Mouse (Mus musculus): ENCODE data around the gene Cdh6.

- no peak for TF ChIP-seq CTCF (IDR thresholded peaks at IDR 0.05; ENCODE audit: control insufficient read depth, insufficient read depth, low read length)
- TF ChIP-seq POLR2A (IDR thresholded peaks at IDR 0.05; ENCODE audit: borderline replicate concordance, control insufficient read depth, low read depth, low read length), result no peak
Measured at GRCm38 (mm10) chr15:13134086-13134485, 39.4 kb downstream of the Cdh6 start.

Measured in bone marrow, adult 2 months (tissue).